ENCODE assay signal across 1 mouse cellular context in the genomic region with DNA sequence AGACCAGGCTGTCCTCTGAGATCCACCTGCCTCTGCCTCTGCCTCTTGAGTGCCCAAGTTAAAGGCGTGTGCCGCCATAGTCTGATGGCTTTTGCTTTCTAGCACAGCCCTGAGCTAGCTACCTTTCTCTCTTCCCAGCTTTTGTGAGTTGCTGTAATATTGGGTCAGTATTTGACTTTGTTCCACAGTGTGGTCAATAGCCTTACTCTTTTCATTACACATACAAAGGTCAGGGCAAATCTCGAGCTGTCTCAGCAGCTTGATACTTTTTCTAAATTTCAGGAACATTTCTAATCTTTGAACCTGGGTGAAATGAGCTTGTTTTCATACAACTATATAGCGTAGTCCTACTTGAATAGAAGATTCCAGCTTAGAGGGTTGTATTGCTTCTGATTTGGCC.
TF ChIP-seq lines count a peak whose summit lies in the region.

No protein-coding gene starts in this region.

TF ChIP-seq in MEL, 35 proteins besides CTCF, POLR2A, EP300 and RAD21 (continued from another document):
- TF ChIP-seq MEF2A (IDR thresholded peaks at IDR 0.05; ENCODE audit: extremely low read depth, insufficient replicate concordance, low read depth, low read length, poor library complexity, severe bottlenecking) (no peak), TAL1 (IDR thresholded peaks at IDR 0.05; ENCODE audit: low read length) (no peak), ELF1 (IDR thresholded peaks at IDR 0.05; ENCODE audit: low read depth, low read length) (no peak), ZNF384 (IDR thresholded peaks at IDR 0.05; ENCODE audit: low read depth, low read length) (no peak)
